Mouse (Mus musculus) brain, adult 10 weeks (tissue): ENCODE results near the gene Cpt1a. TPM values are rescaled to one million over a fixed set of nuclear protein-coding genes. Genes with fewer than 3 reads are reported as not detected.

Experiments
- polyA plus RNA-seq: library from polyadenylated mRNA; stranded (reverse); fragments of 350-450 nt; fragmentation: Illumina TruSeq; extraction: RNeasy Lipid Tissue Mini Kit (QIAGEN cat#74804); gene quantifications from one replicate; pipeline ENCODE4 v1.2.3, GENCODE M21; 2015; ENCODE audit warnings: low read depth, low replicate concordance

Gene Cpt1a
- polyA plus RNA-seq: 16.3 TPM

DNA sequence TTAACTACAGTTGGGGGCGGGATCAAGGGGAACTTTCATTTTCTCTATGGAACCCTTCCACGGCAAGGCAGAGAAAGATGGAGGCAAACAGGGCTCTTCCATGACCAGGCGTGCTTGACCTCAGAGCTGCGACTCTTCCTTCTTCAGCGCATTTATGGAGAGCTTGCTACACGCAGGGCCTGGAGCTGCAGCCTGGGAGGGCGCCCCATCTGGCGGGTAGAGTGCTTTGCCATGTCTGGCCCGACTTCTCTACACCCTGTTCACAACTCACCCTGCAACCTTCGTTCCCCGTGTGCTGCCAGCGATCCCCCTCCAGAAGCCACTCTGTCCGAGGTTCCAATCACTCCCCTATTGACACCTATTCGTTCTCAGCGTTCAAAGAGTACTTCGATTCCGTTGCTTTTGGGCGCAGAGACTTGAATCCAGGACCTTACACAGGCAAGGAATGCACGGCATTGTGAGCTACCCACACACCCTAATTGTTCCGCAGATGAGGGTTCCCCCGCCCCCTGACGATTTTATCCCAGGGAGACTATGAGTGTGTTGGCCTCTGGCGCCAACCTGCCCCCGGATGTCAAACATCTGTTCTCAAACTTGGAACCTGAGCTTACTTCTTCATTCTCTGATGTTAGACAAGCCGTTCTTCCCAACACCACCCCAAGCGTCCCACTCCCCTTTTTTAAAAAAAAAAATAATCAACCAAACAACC, at the start of gene Cpt1a:
Gene Cpt1a (plus strand): TSS at position 74 of the 709 bp plus-strand sequence.

DNA sequence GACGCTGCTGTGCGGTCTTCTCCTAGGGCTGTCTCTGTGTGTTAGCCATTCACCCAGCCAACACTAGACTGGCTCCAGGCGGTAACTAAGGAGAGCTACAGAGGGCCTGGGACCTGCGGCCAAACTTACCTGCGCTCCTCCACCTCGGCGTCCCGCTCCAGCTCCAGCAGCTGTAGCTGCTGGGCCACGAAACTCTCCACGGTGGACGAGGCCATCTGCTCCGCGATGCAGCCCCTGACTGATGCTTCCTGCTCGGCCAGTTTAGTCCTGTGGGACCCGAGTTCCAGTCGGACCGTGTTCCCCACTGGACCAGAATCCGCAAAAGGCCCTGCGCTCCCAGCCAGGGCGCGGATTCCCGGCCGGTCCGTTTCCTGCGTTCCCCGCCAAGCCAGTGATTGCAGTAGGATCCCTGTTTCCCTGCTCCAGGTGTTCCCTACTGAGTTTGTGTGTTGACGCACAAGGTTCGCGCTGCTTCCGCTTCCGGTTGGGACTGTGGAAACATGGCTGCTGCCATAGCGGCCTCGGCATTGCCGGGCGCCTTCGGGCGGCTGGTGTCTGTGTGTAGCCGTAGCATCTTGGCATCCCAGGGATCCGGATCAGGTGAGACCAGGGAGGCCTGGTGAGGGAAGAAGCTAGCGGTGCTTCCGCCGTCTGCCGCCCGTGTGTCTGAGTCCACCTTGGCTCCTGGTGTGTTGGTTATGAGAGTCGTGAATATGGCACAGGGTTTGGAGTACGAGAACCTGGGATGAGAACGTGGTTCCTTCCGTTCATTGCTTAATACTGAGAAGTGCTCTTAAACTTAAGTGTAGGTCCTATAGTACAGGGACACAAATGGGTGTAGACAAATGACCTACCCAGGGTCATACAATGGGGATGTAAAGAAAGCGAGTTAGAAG, 39.3 kb upstream of the Cpt1a start, which contains the start of the genes Mrpl21 and Ighmbp2:
Gene Mrpl21 (plus strand): TSS at position 330 of the 896 bp plus-strand sequence.
Gene Ighmbp2 (minus strand): TSS at position 446 of the 896 bp plus-strand sequence.

DNA sequence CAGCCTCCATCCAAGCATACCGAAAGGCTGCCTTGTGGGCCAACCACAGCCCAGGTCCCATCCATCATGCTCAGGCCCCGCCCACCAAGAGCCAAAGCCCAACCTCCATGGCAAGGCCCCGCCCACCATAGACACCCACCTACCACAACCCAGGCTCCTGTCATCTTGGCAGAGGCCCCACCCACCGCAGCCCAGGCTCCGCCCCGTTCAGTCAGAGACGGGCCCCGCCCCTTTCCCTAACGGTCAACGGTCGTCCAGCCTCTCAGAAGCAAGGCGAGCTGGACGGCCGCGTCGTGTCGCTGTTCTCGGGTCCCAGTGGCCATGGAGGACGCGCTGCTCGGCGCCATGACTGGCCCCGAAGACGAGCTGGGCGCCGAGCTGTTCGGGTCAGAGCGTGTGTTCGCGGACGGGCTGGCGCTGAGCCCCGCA, 66.5 kb downstream of the Cpt1a start, which contains the start of gene Tesmin:
Gene Tesmin (plus strand): TSS at position 229 of the 429 bp plus-strand sequence.

DNA sequence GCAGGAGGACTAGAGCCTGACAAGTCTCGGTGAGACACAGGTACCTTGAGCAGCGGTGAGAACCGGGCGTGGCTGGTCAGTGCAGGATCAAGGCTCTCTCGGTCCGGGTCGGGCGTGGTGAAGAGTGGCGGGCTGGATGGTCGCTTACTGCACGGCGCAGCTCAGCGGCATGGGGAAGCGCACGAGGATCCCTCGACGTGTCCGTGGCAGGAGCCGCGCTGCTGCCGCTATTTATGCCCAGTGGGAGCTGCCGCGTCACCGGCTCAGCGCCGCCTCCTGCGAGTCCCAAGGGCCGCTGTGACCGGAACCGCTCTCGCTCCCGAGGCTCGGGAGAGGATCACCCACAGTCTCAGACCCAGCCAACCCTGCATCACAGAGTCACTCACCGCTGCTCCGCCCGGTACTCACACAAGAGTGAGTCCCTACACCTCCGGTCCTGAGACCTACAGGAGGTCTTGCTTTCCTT, 92.2 kb downstream of the Cpt1a start, which contains the start of gene Gal:
Gene Gal (minus strand): TSS at position 277 of the 466 bp plus-strand sequence.

Other genes starting within 250 kb of the Cpt1a start
- 80.2 TPM for gene Mrpl21, start 39.4 kb upstream of the Cpt1a start, polyA plus RNA-seq
- gene Ighmbp2, start 39.3 kb upstream of the Cpt1a start, polyA plus RNA-seq: 6.7 TPM
- not detected for gene Tesmin, start 66.5 kb downstream of the Cpt1a start, polyA plus RNA-seq
- 1.8 TPM for gene Gal, start 92.2 kb downstream of the Cpt1a start, polyA plus RNA-seq